Mouse (Mus musculus) C2C12 (cell line): ENCODE measurements at regions not wholly inside any gene's neighbourhood (a gene's known extent, or its start where the extent isn't known, plus 50 kb on each side); places are given as distances from the start of the nearest gene placed in this dataset.

ENCODE experiments used
- CEBPB ChIP-seq: IDR thresholded peaks from one replicate; pipeline ENCODE4 v1.6.1; 2011; ENCODE audit warnings: low read depth, mild to moderate bottlenecking, control low read depth, moderate library complexity
- CTCF ChIP-seq: IDR thresholded peaks from one replicate; pipeline ENCODE4 v1.5.1; 2011; ENCODE audit not compliant: control insufficient read depth, insufficient read depth, insufficient read length
- MAX ChIP-seq: IDR thresholded peaks from one replicate; pipeline ENCODE4 v1.6.1; 2011; ENCODE audit warnings: mild to moderate bottlenecking, control low read depth
- MYOD1 ChIP-seq: IDR thresholded peaks from one replicate; pipeline ENCODE4 v1.6.1; 2011; ENCODE audit warnings: low read depth; ENCODE audit not compliant: control insufficient read depth, insufficient read length
- USF1 ChIP-seq: IDR thresholded peaks from one replicate; pipeline ENCODE4 v1.6.1; 2011; ENCODE audit warnings: low read depth, mild to moderate bottlenecking, control low read depth, moderate library complexity

- TF ChIP-seq CEBPB (no peak), CTCF (no peak), USF1 (no peak), MAX (no peak), MYOD1 (no peak)
Measured at GRCm38 (mm10) chr2:147515436-147515835, 153.7 kb downstream of the Pax1 start.
